Mouse (Mus musculus): ENCODE results near the gene Stambpl1. TPM values are rescaled to one million over a fixed set of nuclear protein-coding genes. Genes with fewer than 3 reads are reported as not detected.

Gene Stambpl1
- polyA plus RNA-seq, 1 experiment from 2014 or later = 12.0 TPM

DNA sequence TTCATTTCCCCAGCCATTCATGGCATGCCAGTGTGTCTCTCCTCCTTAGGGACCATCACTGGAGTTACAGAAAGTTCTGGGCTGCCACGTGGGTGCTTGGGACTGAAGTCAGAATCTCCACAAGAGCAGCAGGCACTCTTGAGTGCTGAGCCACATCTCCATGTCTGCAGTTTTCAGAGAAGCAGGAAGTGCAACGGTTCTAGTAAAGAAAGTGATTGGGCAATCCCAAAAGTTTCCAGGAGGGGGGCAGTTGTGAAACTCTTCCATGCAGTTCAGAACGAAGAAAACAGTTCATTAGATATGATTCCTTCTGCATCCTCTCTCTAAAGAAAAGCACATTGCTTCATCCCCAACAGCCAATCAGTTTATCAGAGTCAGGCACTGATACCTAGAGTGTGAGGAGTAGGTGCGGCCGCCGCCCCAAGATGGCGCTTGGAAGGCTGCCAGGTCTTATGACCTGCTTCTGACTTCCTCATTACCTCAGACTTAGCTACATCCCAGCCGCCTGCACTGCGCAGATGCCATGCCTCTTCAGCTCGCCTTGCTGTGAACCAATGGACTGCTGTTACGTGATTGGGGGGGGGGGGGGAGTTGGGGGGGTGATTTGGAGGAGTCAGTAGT, 78.2 kb downstream of the Stambpl1 start:
- Histone ChIP-seq H3K9ac (ENCODE audit: low read length) (no peak overlapping the region), H3K4me2 (ENCODE audit: low read depth, severe bottlenecking) (no peak overlapping the region), H3K27me3 (ENCODE audit: control insufficient read depth, insufficient read depth, low read length) (no peaks in the 10 kb centered on the region), H3K4me1 (ENCODE audit: control insufficient read depth, insufficient read depth, low read length) (no peaks in the 10 kb centered on the region), H3K27ac (replicated peaks; ENCODE audit: low read depth, low read length) (no peak overlapping the region), H3K4me3 (ENCODE audit: low read depth, low read length) (no peak overlapping the region), H3K36me3 (ENCODE audit: control insufficient read depth, insufficient read depth, low read length) (no peaks in the 10 kb centered on the region), H3K9me3 (ENCODE audit: control insufficient read depth, low read length) (no peaks in the 10 kb centered on the region)
- DNase-seq (ENCODE audit: low spot score) (no peak), ATAC-seq (ENCODE audit: insufficient number of reproducible peaks, low FRiP score, low TSS enrichment, low read depth) (no peak)
- 93% methylated on average over 11 of the region's 11 CpGs for WGBS

GRCm38 (mm10) chr19:34270824-34271464, 78.9 kb downstream of the Stambpl1 start:
- H3K27me3 ChIP-seq (ENCODE audit: control insufficient read depth, insufficient read depth, low read length) = no peaks in the 10 kb centered on the region
- ATAC-seq (ENCODE audit: insufficient number of reproducible peaks, low FRiP score, low TSS enrichment, low read depth) (no peak), DNase-seq (ENCODE audit: low spot score) (no peak)
- H3K4me3 ChIP-seq (ENCODE audit: low read depth, low read length) = no peak overlapping the region
- no peaks in the 10 kb centered on the region for H3K36me3 ChIP-seq (ENCODE audit: control insufficient read depth, insufficient read depth, low read length)
- H3K9ac ChIP-seq (ENCODE audit: low read length) = no peak overlapping the region
- no peak overlapping the region for H3K4me2 ChIP-seq (ENCODE audit: low read depth, severe bottlenecking)
- no peaks in the 10 kb centered on the region for H3K9me3 ChIP-seq (ENCODE audit: control insufficient read depth, low read length)
- no peak overlapping the region for H3K27ac ChIP-seq (replicated peaks; ENCODE audit: low read depth, low read length)
- H3K4me1 ChIP-seq (ENCODE audit: control insufficient read depth, insufficient read depth, low read length) = no peaks in the 10 kb centered on the region
- 93% methylated on average over 13 of the region's 13 CpGs for WGBS

- no peak overlapping the region for H3K27ac ChIP-seq (replicated peaks; ENCODE audit: low read depth, low read length)
- H3K27me3 ChIP-seq (ENCODE audit: control insufficient read depth, insufficient read depth, low read length) = no peaks in the 10 kb centered on the region
- H3K4me3 ChIP-seq (ENCODE audit: low read depth, low read length) = no peak overlapping the region
- 90% methylated on average over 1 of the region's 1 CpGs for WGBS
- ATAC-seq (ENCODE audit: insufficient number of reproducible peaks, low FRiP score, low TSS enrichment, low read depth) = no peak
- H3K9ac ChIP-seq (ENCODE audit: low read length) = no peak overlapping the region
- H3K9me3 ChIP-seq (ENCODE audit: control insufficient read depth, low read length) = no peaks in the 10 kb centered on the region
- no peak overlapping the region for H3K4me2 ChIP-seq (ENCODE audit: low read depth, severe bottlenecking)
- DNase-seq (ENCODE audit: low spot score) = no peak
- no peaks in the 10 kb centered on the region for H3K36me3 ChIP-seq (ENCODE audit: control insufficient read depth, insufficient read depth, low read length)
- no peaks in the 10 kb centered on the region for H3K4me1 ChIP-seq (ENCODE audit: control insufficient read depth, insufficient read depth, low read length)
Measured at GRCm38 (mm10) chr19:34273073-34273472, 81.0 kb downstream of the Stambpl1 start.

- Histone ChIP-seq H3K36me3 (ENCODE audit: control insufficient read depth, insufficient read depth, low read length) (no peaks in the 10 kb centered on the region), H3K9me3 (ENCODE audit: control insufficient read depth, low read length) (no peaks in the 10 kb centered on the region), H3K27me3 (ENCODE audit: control insufficient read depth, insufficient read depth, low read length) (no peaks in the 10 kb centered on the region), H3K4me3 (ENCODE audit: low read depth, low read length) (no peak overlapping the region), H3K4me1 (ENCODE audit: control insufficient read depth, insufficient read depth, low read length) (no peaks in the 10 kb centered on the region), H3K4me2 (ENCODE audit: low read depth, severe bottlenecking) (no peak overlapping the region), H3K9ac (ENCODE audit: low read length) (no peak overlapping the region), H3K27ac (replicated peaks; ENCODE audit: low read depth, low read length) (no peak overlapping the region)
- no peak for DNase-seq (ENCODE audit: low spot score)
- no peak for ATAC-seq (ENCODE audit: insufficient number of reproducible peaks, low FRiP score, low TSS enrichment, low read depth)
- 93% methylated on average over 3 of the region's 3 CpGs for WGBS
Measured at GRCm38 (mm10) chr19:34278078-34278477, 86.0 kb downstream of the Stambpl1 start.

GRCm38 (mm10) chr19:34283614-34284013, 91.6 kb downstream of the Stambpl1 start:
- H3K4me2 ChIP-seq (ENCODE audit: low read depth, severe bottlenecking) = no peak overlapping the region
- H3K27me3 ChIP-seq (ENCODE audit: control insufficient read depth, insufficient read depth, low read length) = no peaks in the 10 kb centered on the region
- ATAC-seq (ENCODE audit: insufficient number of reproducible peaks, low FRiP score, low TSS enrichment, low read depth) (no peak), DNase-seq (ENCODE audit: low spot score) (no peak)
- no peak overlapping the region for H3K27ac ChIP-seq (replicated peaks; ENCODE audit: low read depth, low read length)
- no peaks in the 10 kb centered on the region for H3K9me3 ChIP-seq (ENCODE audit: control insufficient read depth, low read length)
- WGBS = 86% methylated on average over 6 of the region's 6 CpGs
- H3K36me3 ChIP-seq (ENCODE audit: control insufficient read depth, insufficient read depth, low read length) = no peaks in the 10 kb centered on the region
- H3K4me1 ChIP-seq (ENCODE audit: control insufficient read depth, insufficient read depth, low read length) = no peaks in the 10 kb centered on the region
- H3K9ac ChIP-seq (ENCODE audit: low read length) = no peak overlapping the region
- H3K4me3 ChIP-seq (ENCODE audit: low read depth, low read length) = no peak overlapping the region

DNA sequence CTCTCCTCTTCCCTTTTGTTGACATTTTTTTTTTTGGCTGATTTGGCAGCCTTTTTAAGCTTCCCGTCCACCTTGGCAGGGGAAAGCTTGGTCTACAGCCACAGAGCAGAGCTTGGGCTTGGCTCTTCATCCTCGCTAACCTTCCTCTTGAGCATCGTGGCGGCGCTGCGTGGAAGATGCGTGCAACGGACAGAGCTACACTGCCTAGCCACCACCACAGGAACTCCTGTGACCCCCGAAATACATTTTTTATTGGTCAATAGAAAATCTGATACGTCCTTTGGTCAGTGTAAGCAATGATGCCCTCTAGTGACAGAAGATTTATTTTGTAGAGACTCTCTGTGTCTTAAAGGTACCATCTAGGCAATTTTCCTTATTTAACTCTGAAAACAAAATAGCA, 92.4 kb downstream of the Stambpl1 start:
- H3K4me1 ChIP-seq (ENCODE audit: control insufficient read depth, insufficient read depth, low read length) = no peaks in the 10 kb centered on the region
- H3K4me2 ChIP-seq (ENCODE audit: low read depth, severe bottlenecking) = no peak overlapping the region
- H3K27ac ChIP-seq (replicated peaks; ENCODE audit: low read depth, low read length) = no peak overlapping the region
- H3K4me3 ChIP-seq (ENCODE audit: low read depth, low read length) = no peak overlapping the region
- no peaks in the 10 kb centered on the region for H3K36me3 ChIP-seq (ENCODE audit: control insufficient read depth, insufficient read depth, low read length)
- WGBS = 72% methylated on average over 10 of the region's 10 CpGs
- no peaks in the 10 kb centered on the region for H3K9me3 ChIP-seq (ENCODE audit: control insufficient read depth, low read length)
- H3K27me3 ChIP-seq (ENCODE audit: control insufficient read depth, insufficient read depth, low read length) = no peaks in the 10 kb centered on the region
- ATAC-seq (ENCODE audit: insufficient number of reproducible peaks, low FRiP score, low TSS enrichment, low read depth) (no peak), DNase-seq (ENCODE audit: low spot score) (no peak)
- no peak overlapping the region for H3K9ac ChIP-seq (ENCODE audit: low read length)

DNA sequence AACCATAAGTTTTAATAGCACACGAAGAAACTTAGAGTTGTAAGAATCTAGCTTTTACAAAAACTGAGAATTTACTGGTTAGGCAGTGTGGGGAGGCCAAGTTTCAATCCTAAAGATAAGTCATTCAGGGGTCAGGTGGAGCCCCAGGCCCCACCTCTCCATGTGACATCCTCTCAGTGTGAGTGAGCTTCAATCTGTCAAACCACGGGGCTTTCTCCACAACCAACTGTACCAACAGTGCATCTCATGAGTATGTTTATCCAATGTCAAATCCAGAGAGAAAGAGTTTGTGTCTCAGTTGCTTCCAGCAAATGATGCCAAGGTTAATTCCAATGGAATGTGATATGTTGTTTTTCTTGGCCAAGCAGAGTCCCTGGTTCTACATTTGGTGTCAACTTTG, 92.8 kb downstream of the Stambpl1 start:
- no peaks in the 10 kb centered on the region for H3K36me3 ChIP-seq (ENCODE audit: control insufficient read depth, insufficient read depth, low read length)
- ATAC-seq (ENCODE audit: insufficient number of reproducible peaks, low FRiP score, low TSS enrichment, low read depth) = no peak
- no peak overlapping the region for H3K27ac ChIP-seq (replicated peaks; ENCODE audit: low read depth, low read length)
- H3K27me3 ChIP-seq (ENCODE audit: control insufficient read depth, insufficient read depth, low read length) = no peaks in the 10 kb centered on the region
- no peaks in the 10 kb centered on the region for H3K9me3 ChIP-seq (ENCODE audit: control insufficient read depth, low read length)
- no peak overlapping the region for H3K4me3 ChIP-seq (ENCODE audit: low read depth, low read length)
- no peaks in the 10 kb centered on the region for H3K4me1 ChIP-seq (ENCODE audit: control insufficient read depth, insufficient read depth, low read length)
- no peak overlapping the region for H3K4me2 ChIP-seq (ENCODE audit: low read depth, severe bottlenecking)
- 63% methylated on average over 2 of the region's 2 CpGs for WGBS
- DNase-seq (ENCODE audit: low spot score) = no peak
- H3K9ac ChIP-seq (ENCODE audit: low read length) = no peak overlapping the region

DNA sequence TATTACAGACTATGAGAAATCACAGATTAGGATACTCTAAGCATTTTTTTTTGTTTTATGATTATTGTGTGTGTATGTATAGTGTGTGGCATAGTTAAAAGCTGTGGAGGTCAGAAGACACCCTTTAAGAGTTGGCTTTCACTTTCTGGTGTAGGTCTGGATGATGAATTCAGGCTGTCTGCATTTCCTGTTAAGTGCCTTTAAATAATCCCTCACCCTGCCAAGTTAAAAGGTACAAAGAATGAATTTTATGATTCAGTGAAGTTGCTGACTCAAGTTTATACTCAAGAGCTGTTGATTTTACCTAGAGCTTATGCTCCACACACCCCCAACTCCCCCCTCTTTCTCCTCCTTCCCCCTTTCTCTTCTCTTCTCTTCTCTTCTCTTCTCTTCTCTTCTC, 95.2 kb downstream of the Stambpl1 start:
- H3K36me3 ChIP-seq (ENCODE audit: control insufficient read depth, insufficient read depth, low read length) = no peaks in the 10 kb centered on the region
- H3K4me1 ChIP-seq (ENCODE audit: control insufficient read depth, insufficient read depth, low read length) = no peaks in the 10 kb centered on the region; the same call in 1 of the 2 replicates
- ATAC-seq (ENCODE audit: insufficient number of reproducible peaks, low FRiP score, low TSS enrichment, low read depth) = no peak

More for the DNA sequence above, 95.2 kb downstream of the Stambpl1 start:
- Histone ChIP-seq H3K9ac (ENCODE audit: low read length) (no peak overlapping the region), H3K4me2 (ENCODE audit: low read depth, severe bottlenecking) (no peak overlapping the region), H3K9me3 (ENCODE audit: control insufficient read depth, low read length) (no peaks in the 10 kb centered on the region), H3K27ac (replicated peaks; ENCODE audit: low read depth, low read length) (no peak overlapping the region), H3K27me3 (ENCODE audit: control insufficient read depth, insufficient read depth, low read length) (no peaks in the 10 kb centered on the region), H3K4me3 (ENCODE audit: low read depth, low read length) (no peak overlapping the region)
- no peak for DNase-seq (ENCODE audit: low spot score)
